Mouse (Mus musculus): ENCODE data around the gene Slc25a48. TPM values are rescaled to one million over a fixed set of nuclear protein-coding genes. Genes with fewer than 3 reads are reported as not detected.

Slc25a48 gene
- polyA plus RNA-seq (2012; rRNA removed): 0.04 TPM in 2 replicates

- DNase-seq (ENCODE audit: extremely low spot score in 1 of 2, low spot score in 1 of 2): peak in 1 of 2 experiments; percentile 38
Observed at GRCm38 (mm10) chr13:56438211-56439075, at the start of gene Slc25a48. TSS of gene Slc25a48 (plus strand) at chr13:56438355.

GRCm38 (mm10) chr13:56397572-56397971 is 40.6 kb upstream of the Slc25a48 start:
- no peak for DNase-seq (ENCODE audit: extremely low spot score in 1 of 2, low spot score in 1 of 2)

- DNase-seq (ENCODE audit: extremely low spot score in 1 of 2, low spot score in 1 of 2): no peak
Observed at GRCm38 (mm10) chr13:56401186-56401585, 37.0 kb upstream of the Slc25a48 start.

GRCm38 (mm10) chr13:56403381-56404086 is 34.6 kb upstream of the Slc25a48 start:
- DNase-seq (ENCODE audit: extremely low spot score in 1 of 2, low spot score in 1 of 2): no peak

- no peak for DNase-seq (ENCODE audit: extremely low spot score in 1 of 2, low spot score in 1 of 2)
Observed at GRCm38 (mm10) chr13:56404511-56405140, 33.5 kb upstream of the Slc25a48 start.

GRCm38 (mm10) chr13:56412286-56412873 is 25.8 kb upstream of the Slc25a48 start:
- no peak for DNase-seq (ENCODE audit: extremely low spot score in 1 of 2, low spot score in 1 of 2)

- DNase-seq (ENCODE audit: extremely low spot score in 1 of 2, low spot score in 1 of 2): no peak
Observed at GRCm38 (mm10) chr13:56418685-56419483, 19.3 kb upstream of the Slc25a48 start.

GRCm38 (mm10) chr13:56419538-56419937 is 18.6 kb upstream of the Slc25a48 start:
- no peak for DNase-seq (ENCODE audit: extremely low spot score in 1 of 2, low spot score in 1 of 2)

GRCm38 (mm10) chr13:56422072-56422723 is 16.0 kb upstream of the Slc25a48 start:
- DNase-seq (ENCODE audit: extremely low spot score in 1 of 2, low spot score in 1 of 2): peak; percentile 49 to 92

GRCm38 (mm10) chr13:56425931-56426330 is 12.2 kb upstream of the Slc25a48 start:
- DNase-seq (ENCODE audit: extremely low spot score in 1 of 2, low spot score in 1 of 2): no peak

GRCm38 (mm10) chr13:56426365-56426764 is 11.8 kb upstream of the Slc25a48 start, which contains the start of gene Gm3045:
TSS of gene Gm3045 (plus strand) at chr13:56426594.
- DNase-seq (ENCODE audit: extremely low spot score in 1 of 2, low spot score in 1 of 2): no peak

- peak in 1 of 2 experiments; percentile 87 for DNase-seq (ENCODE audit: extremely low spot score in 1 of 2, low spot score in 1 of 2)
Observed at GRCm38 (mm10) chr13:56428724-56429500, 9.2 kb upstream of the Slc25a48 start.

GRCm38 (mm10) chr13:56432496-56432895 is 5.7 kb upstream of the Slc25a48 start:
- no peak for DNase-seq (ENCODE audit: extremely low spot score in 1 of 2, low spot score in 1 of 2)

- DNase-seq (ENCODE audit: extremely low spot score in 1 of 2, low spot score in 1 of 2): peak in 1 of 2 experiments; percentile 78
Observed at GRCm38 (mm10) chr13:56433466-56433865, 4.7 kb upstream of the Slc25a48 start.

GRCm38 (mm10) chr13:56434311-56434751 is 3.8 kb upstream of the Slc25a48 start:
- DNase-seq (ENCODE audit: extremely low spot score in 1 of 2, low spot score in 1 of 2): no peak

- no peak for DNase-seq (ENCODE audit: extremely low spot score in 1 of 2, low spot score in 1 of 2)
Observed at GRCm38 (mm10) chr13:56435615-56436287, 2.4 kb upstream of the Slc25a48 start.

GRCm38 (mm10) chr13:56443411-56443810 is 5.3 kb downstream of the Slc25a48 start:
- DNase-seq (ENCODE audit: extremely low spot score in 1 of 2, low spot score in 1 of 2): no peak

- DNase-seq (ENCODE audit: extremely low spot score in 1 of 2, low spot score in 1 of 2): no peak
Observed at GRCm38 (mm10) chr13:56444112-56444511, 6.0 kb downstream of the Slc25a48 start.

Measured in frontal cortex, adult 2 months (tissue).